Mouse (Mus musculus): ENCODE data around the gene Rpl19.

Gene Rpl19

DNA sequence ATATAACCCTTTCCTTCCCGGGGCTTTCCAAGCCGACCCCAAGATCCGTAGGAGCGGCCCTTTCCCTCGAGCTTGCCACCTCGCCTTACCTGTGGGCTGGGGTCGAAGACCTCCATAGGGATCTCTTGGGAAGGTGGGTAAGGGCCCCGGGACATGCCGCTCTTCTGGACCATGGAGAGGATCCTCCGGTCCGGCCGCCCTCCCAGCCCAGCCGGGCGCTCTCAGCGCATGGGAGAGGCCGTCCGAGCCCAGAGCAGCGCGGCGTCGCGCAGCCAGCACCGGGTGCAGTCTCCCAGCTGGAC, 4.3 kb upstream of the Rpl19 start:
- DNase-seq (ENCODE audit: low read depth, low spot score) = no peak

DNA sequence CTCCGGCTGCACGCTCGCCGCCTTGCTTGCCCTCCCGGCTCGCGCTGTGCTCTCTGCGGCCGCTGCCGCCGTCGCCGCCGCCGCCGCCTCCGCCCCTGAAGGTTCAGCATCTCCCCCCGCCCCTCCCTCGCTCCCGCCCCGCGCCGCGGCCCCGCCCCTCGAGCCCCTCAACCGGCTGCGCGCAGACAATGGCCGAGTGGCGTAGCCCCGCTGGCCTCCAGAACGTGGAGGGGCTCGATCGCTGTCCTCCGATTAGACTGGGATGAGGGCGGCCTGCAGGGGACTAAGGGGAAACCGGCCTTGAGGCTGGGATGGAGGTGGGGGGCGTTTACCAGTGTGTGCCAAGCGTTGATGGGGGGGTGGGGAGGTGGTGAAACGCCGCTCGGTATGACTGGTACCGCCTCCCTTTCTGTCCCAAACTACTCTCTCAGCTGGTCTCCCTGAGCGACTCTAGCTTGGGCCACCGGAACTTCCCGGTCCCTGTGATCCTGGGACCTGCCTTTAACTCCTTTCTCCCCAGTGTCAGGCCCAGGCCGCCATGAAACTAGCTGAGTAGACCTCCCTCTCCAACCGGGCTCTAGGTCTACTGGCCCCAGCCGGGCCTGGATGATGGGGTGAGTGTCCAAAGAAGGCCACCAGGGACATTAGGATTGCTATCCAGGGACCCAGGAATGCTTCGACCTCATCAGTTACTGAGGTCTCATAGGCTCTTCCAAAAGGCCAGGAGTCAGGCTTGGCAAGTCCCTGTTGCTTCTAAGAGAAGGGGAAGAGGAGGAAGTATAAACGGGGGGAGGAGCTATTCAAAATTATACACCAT, 3.7 kb upstream of the Rpl19 start, which contains the start of gene Cacnb1:
Gene Cacnb1, minus strand, starts transcription at position 480 of the 817 bp plus-strand sequence.
- DNase-seq (ENCODE audit: low read depth, low spot score) = peak; percentile 50

DNA sequence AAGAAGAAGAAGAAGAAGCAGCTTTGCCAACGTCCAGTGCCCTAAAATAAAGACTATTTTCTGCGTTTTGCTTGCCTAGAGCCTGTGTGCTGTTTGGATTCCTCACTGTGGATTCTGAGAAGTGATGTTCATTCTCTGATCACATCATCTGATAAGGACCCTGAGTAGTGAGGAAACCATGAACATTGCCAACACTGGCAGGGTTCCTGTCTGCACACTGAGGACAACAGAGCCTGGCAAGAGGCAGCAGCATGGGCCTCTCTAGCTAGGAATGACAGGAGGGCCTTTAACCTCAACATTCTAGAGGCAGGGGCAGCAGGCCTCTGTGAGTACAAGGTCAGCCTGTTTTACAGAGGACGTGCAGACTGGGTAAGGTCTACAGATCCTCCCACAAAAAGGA, 2.0 kb upstream of the Rpl19 start:
- no peak for DNase-seq (ENCODE audit: low read depth, low spot score)

DNA sequence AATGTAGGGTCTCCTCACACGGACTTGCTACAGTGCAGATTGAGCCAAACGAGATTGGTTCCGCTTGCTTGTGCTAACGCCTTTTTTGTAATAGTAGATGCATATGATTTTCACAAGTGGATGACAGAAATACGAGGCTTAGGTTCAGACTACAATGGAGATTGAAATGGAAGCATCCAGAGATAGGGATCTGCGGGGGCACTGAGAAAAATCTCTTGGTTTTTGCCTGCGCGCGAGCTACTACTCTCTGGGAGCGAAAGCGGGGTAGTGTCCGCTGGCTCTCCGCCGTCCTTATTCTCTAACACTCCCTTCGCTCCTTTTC, 301 bp upstream of the Rpl19 start:
- no peak for DNase-seq (ENCODE audit: low read depth, low spot score)

DNA sequence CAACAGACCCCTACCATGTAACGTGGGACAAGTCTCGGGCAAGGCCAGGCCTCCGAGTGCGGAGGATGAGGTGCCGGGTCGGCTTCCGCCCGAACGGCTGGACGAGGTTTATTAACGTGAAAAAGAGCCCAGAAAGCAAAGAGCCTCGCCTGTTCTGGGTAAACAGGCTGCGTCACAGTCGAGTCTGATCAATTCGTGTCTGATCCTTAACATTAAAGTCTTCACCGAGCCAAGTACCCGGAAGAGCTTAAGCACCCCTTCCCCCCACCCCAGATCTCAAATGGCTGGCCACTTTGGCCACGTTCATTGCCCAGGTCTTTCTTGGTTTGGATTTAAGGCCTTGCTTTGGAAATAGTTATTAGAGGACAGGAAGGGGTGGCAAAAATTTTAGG, 783 bp downstream of the Rpl19 start:
- no peak for DNase-seq (ENCODE audit: low read depth, low spot score)

DNA sequence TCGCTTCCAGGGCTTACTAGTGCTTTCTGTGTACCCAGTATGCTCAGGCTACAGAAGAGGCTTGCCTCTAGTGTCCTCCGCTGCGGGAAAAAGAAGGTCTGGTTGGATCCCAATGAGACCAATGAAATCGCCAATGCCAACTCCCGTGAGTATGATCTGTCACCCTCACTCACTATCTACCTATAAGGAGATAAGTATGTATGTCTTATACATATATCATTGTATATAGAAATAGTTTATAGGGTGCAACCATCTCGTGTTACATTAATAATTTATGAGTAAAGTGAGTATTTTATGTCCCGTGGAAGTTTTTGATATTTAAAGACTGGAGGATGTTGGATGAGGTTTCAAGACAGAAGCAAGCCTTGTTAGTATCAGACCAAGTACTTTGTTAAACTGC, 1.3 kb downstream of the Rpl19 start:
- no peak for DNase-seq (ENCODE audit: low read depth, low spot score)

DNA sequence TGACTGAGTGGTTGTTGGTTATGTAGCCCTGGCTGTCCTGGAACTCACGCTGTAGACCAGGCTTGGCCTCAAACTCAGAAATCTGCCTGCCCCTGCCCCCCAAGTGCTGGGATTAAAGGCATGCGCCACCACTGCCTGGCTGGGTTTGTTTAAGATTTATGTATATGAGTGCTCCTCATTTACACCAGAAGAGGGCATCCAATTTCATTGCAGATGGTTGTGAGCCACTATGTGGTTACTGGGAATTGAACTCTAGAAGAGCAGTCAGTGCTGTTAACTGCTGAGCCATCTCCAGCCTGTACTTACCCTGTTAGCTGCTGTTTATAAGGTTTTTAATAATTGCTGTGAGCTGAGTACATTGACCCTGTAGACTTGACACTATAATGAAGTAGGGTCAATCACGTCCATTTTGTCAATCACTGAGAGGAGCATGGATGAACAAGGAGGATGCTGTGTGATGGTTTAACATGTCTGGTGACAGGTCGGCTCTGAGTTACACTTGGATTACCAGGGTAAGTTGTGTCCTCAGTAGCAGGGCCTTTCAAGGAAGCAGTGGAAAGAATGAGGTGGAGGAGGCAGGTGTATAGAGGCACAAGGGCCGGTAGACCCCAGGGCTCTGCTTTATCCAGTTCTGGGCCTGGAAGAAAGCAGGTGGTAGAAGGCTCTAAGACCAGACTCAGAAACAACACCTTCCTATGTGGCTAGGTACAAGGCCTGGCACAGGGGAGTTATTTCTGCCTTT, 4.4 kb downstream of the Rpl19 start:
- DNase-seq (ENCODE audit: low read depth, low spot score) = peak; percentile 63

DNA sequence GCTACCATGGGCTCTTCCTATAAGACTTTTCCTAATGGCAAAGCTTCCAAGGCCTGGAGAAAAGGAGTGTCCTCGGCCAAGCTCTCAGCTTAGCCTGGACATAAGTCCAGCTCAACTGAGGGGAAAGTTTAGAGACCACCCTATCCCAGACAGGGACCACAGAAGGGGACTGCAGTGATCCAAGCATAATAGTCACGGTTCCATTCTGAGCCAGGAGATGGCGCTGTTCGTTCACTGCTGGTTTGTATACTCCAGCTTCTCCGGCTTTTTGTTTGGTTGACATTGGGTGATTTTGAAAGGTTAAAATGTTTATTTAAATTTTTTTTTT, 4.9 kb downstream of the Rpl19 start:
- peak; percentile 83 for DNase-seq (ENCODE audit: low read depth, low spot score)

DNA sequence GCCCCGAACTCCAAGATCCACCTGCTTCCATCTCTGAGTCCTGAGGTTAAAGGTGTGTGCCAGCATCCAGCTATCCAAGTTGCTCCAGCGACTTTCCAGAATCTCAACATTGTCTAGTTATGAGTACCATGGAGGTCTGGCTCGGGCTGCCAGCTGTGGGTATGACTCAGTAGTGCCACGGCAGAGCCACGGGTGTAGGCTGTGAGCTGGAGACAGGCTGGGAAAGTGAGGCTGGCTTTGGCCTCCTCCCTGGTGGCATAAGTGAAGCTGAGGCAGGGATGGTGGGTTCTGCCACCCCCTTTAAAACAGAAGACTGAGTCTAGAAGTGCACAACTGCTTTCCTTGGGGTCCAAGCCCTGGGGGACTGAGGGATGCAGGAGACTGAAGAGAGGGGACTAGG, 7.6 kb downstream of the Rpl19 start:
- DNase-seq (ENCODE audit: low read depth, low spot score) = no peak

DNA sequence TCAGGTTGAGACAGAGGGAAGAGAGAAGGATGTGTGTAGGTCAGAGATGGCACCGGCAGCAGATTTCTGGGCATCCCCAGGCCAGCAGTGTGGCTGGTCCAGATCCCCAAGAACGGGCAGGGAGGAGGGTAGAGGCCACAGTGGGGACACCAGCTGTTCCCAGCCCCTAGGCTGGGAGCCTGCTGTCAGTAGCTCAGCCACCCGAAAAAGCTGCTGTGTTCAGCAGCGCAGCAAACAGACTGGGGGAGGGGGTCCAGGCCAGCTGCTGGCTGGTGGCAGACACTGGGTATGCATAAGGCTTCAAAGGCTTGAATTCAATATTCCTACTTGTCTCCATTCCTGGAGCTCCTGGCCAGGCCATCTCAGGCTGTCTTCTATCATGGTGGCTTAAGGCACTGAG, 8.3 kb downstream of the Rpl19 start:
- no peak for DNase-seq (ENCODE audit: low read depth, low spot score)

DNA sequence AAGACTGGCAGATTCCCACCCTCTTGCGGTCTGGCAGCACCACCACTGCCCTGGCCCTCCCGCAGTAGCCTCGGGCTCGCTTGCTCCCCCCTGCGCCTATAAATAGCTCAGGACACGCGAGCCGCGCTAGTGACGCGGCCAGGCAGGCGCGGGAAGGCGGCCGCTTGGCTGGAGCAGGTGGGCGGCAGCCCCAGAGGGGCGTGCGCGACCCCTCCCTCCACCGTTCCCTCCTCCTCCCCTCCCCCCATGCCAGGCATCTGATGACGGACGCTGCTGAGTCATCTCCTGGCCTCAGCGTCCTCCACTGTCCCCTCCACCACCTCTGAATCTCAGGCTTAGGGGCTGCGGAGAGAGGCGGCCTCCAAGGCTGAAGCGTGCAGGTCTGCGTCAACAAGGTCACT, 9.5 kb downstream of the Rpl19 start:
- DNase-seq (ENCODE audit: low read depth, low spot score) = peak; percentile 49

DNA sequence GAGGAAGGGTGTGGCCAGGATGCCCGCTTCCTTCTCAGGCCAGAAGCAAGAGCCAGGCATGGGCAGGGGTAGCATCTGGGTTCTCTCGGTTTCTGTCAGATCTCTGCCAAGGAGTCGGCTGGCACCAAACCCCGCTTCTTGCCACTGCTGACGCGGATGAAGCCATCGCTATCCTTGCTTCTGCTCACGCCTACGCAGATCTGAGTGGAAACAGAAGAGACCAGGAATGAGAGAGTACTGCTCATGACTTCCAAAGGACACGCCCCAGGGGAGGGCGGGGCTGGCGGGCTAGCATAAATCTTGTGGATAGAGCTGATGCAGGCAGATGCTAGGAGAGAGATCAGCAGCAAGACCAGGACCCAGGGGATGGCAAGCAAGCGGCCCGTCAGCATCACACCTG, 11.4 kb downstream of the Rpl19 start:
- DNase-seq (ENCODE audit: low read depth, low spot score) = peak; percentile 74

DNA sequence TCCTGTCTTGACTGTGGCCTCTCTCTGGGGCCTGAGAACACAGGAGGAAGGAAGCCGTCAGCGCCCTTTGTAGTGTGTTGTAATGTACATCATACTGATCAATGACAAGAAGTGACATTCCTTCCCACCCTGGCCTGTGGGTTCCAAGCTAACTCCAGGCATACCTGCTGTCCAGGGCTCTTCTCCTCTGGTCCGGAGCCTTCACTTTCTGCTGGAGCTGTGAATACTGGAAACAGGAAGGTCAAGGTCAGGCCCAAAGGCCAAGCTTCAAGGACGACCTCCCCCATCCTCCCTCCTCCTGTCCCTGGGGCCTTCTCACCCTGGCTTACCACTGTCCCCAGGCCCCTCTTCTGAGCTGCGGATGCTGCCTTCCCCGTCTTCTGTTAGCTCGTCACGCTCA, 14.5 kb downstream of the Rpl19 start:
- DNase-seq (ENCODE audit: low read depth, low spot score) = peak; percentile 56

DNA sequence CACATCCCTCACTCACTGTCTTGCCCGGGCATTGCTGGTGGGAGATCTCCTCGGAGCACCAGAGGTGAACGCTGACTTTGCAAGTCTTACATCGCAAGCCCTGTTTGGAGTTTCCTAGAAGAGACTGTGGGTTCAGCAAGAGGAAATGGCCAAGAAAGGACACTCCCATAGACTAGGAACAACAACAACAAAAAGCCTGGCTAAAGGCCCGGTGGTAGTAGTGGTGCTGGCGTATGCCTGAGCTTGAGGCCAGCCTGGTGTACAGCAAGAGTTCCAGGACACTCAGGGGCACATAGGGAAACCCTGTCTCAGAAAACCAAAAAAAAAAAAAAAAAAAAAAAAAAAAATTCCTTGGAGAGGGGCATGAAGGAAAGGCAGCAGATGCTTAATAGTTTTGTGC, 16.2 kb downstream of the Rpl19 start:
- DNase-seq (ENCODE audit: low read depth, low spot score) = no peak

DNA sequence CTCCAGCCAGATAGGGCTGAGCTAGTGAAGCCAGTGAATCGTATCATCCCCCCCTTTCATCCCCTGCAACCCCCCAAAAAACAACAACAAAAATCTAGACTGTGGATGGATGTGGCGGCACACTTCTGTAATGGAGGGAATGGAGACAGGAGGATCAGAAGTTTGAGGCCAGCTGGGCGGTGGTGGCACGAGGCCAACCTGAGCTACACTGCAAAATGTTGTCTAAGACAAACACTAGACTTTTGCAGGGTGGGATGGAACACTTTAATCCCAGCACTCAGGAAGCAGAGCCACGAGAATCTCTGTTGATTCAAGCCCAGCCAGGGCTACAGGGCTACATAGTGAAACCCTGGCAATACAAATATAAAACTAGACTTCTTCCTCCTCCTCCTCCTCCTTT, 17.6 kb downstream of the Rpl19 start:
- DNase-seq (ENCODE audit: low read depth, low spot score) = no peak

DNA sequence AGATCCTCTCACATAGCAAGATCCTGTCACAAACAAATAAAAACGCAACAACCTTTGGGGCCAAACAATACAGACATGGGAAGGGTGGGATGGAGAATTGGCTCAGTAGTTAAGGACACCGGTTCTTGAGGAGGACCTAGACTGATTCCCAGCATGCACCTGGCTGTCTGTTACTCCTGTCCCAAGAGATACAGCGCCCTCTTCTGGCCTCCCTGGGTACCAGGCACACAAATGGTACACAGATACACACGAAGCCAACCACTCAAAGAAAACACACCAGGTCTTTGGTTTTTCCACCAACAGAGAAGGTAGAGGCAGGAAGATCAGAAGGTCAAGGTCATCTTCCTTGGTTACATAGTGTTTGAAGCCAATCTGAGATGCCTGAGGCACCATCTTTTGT, 19.1 kb downstream of the Rpl19 start:
- peak; percentile 92 for DNase-seq (ENCODE audit: low read depth, low spot score)

DNA sequence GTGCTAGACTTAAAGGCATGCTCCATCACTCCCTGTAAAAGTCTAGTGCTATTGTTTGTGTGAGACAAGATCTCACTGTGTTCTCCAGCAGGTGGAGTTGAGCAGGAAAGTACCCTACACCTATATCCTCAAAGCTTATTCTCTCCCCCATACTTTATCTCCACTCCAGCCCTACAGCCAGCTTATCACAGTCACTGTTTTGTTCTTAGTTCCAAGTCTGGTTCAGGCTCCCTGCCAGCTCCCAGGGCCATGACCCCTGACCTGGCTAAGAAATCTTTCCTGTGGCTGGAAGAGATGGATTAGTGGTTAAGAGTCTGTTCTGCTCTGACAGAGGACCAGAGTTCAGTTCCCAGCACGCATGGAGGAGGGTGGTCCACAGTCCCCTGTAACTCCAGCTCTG, 20.0 kb downstream of the Rpl19 start:
- no peak for DNase-seq (ENCODE audit: low read depth, low spot score)

DNA sequence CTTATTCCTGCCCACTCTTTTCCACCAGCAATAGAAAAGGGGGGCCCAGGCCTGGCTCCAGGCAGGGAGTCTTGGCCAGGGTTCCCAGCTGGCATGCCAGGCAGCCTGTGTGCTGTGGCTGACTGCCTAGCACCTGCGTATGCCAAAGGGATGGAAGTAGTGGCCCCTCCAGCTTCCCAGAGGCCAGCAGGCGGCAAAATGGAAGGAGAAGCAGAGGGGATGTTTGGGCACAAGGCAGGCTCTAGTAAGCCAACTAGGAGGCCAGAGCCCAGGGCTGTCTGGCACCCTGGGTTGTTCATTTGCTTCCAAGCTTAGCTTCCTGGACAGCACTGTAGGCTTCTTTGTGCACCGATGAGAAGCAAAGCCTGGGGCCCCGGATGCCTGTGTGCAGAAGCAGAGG, 21.2 kb downstream of the Rpl19 start:
- no peak for DNase-seq (ENCODE audit: low read depth, low spot score)

DNA sequence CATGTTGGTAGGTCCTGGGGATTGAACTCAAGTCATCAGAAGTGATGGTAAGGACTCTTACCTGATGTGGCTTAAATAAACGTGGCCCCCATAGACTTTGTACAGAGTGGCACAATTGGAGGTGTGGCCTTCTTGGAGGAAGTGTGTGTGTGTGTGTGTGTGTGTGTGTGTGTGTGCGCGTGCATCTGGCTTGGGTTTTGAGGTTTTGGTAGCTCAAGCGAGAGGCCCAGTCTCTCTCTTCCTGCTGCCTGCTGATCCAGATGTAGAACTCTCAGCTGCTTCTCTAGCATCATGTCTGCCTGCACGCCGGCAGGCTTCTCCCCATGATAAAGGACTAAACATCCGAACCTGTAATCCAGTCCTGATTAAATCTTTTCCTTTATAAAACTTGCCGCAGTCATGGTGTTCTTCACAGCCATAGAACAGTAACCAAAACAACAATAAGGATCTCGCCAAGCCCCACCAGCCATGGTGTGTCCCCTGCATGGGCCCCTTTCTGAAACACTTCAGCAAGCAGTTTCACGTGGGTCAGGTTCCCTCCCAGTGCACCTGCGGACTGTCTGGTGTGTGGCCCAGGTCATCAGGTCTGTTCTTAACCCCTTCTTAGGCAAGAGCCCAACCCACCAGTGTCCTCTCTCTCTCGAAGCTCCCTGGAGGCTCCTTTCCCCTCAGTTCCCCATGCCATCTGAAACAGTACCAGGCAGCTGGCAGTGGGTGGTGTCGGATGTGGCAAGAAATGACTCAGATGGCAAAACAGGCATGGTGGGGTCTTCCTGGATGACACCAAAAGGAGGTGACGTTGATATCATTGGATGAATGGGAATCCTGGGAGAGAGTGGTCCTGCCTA, 23.4 kb downstream of the Rpl19 start:
- no peak for DNase-seq (ENCODE audit: low read depth, low spot score)

DNA sequence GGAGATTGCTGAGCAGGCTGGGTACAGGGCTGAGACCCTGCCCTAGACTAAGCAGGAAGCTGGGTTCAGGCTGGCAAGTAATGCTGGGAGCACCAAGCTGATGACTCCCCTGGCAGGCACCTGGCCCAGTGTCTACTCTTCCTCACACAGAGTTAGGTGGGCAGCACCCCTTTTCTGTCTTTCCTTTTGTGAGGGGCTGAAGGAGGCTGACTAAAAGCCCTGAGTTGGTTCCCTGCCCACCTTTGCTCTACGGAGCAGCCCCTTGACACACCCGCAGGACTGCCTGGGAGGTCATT, 24.0 kb downstream of the Rpl19 start:
- no peak for DNase-seq (ENCODE audit: low read depth, low spot score)

DNA sequence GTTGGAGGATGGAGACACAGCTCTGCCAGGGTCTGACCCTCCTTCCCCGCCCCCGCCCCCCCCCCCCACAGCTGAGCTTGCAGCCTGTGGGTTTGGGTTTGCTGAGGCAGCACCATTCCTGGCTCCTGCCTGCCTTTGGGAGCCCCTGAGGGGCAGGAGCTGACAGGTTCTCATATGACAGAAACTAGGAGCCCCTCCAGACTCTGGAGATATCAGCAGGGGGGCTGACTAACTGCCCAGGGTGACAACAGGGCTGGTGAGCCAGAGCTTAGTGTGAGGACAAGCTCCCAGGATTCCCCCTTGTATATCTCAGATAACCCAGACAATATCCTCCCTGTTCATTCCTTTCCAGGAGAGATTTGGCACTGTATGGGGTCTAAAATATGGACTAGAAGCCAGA, 24.4 kb downstream of the Rpl19 start:
- no peak for DNase-seq (ENCODE audit: low read depth, low spot score)

DNA sequence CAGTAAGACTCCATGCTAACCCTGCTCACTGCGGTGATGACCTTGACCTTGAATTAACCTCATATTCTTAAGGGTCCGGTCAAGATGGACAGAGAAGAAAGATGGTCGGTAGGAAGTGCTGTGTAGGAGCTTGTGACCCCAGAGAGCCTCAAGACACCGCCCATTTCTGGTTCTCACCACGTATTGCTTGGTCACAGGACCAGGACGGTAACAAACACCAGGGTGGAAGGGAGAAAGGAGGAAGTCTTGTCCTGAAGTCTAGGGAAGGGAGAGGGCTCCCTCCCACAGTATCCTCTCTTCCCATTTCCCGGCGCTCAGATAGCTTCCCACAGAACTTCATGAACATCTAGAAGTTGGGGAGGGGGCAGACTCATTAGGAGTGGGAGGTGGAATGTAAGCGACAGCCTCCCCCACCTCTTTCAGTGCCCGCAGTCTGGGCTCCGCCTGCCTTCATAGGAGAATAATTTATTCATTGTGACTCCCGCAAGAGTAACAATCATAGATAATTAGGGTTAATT, 25.2 kb downstream of the Rpl19 start:
- DNase-seq (ENCODE audit: low read depth, low spot score) = peak; percentile 63

Measured in ES-CJ7 (cell line).